24 mouse cellular contexts compared by ENCODE assay signal in genomic region chr8:111771625-111772020, GRCm38 (mm10). TPM values are rescaled to one million over a fixed set of nuclear protein-coding genes. Genes with fewer than 3 reads are reported as not detected.
DNase-seq lines count a peak whose midpoint lies in the region; ATAC-seq and TF ChIP-seq lines count a peak whose summit lies in the region.
"Had no signal": no experiment of that assay in that cellular context is flagged by ENCODE, and none has a peak within 500 bp of the region (broad histone marks: within the 10 kb centered on the region; RNA-seq: fewer than 3 reads in every experiment).

No protein-coding gene starts in this region.

- 86% methylated on average over 6 of the region's 6 CpGs for WGBS in stomach, embryonic 16.5 days
- WGBS in stomach, postnatal 0 days, result 88% methylated on average over 6 of the region's 6 CpGs

- no peaks in the 10 kb centered on the region for H3K9me3 ChIP-seq in stomach, embryonic 16.5 days (replicated peaks; ENCODE audit: control insufficient read depth, low read length)
- H3K9me3 ChIP-seq in stomach, postnatal 0 days (ENCODE audit: control insufficient read depth, low read length), result no peaks in the 10 kb centered on the region
- H3K9me3 ChIP-seq: embryonic facial prominence, embryonic 10.5 days; G1E; hindbrain, embryonic 15.5 days; limb, embryonic 10.5 days; liver, embryonic 15.5 days had no signal

- no peaks in the 10 kb centered on the region for H3K27me3 ChIP-seq in stomach, embryonic 16.5 days (ENCODE audit: control insufficient read depth, insufficient read depth, low read length)
- H3K27me3 ChIP-seq in stomach, postnatal 0 days (ENCODE audit: control insufficient read depth, insufficient read depth, low read length), result no peaks in the 10 kb centered on the region
- H3K27me3 ChIP-seq: hindbrain, embryonic 15.5 days; liver, embryonic 15.5 days; megakaryocyte, embryonic 14.5 days; Patski had no signal

- no peak overlapping the region for H3K4me2 ChIP-seq in stomach, embryonic 16.5 days (ENCODE audit: low read depth, low read length)
- no peak overlapping the region for H3K4me2 ChIP-seq in stomach, postnatal 0 days (replicated peaks; ENCODE audit: low read depth)
- H3K4me2 ChIP-seq: heart, embryonic 11.5 days; hindbrain, embryonic 15.5 days; liver, embryonic 15.5 days had no signal

- H3K4me1 ChIP-seq in stomach, embryonic 16.5 days (ENCODE audit: control insufficient read depth, insufficient read depth, low read length), result peaks cover 5% of the 10 kb centered on the region; the same call in 1 of the 2 replicates
- H3K4me1 ChIP-seq in stomach, postnatal 0 days (replicated peaks; ENCODE audit: control insufficient read depth, insufficient read depth), result no peaks in the 10 kb centered on the region

- intact Hi-C loops in gastrocnemius, adult 2 months (cut with DNase I), result no loop called here

- H3K27ac ChIP-seq in gastrocnemius, adult 2 months, result peak overlapping the region; percentile 63
- H3K27ac ChIP-seq in layer of hippocampus, adult 2 months, result peak overlapping the region; percentile 36; the same call in 1 of the 2 replicates
- peak overlapping the region; percentile 7; the same call in 1 of the 2 replicates for H3K27ac ChIP-seq in stomach, embryonic 16.5 days (ENCODE audit: low read length)
- H3K27ac ChIP-seq in stomach, postnatal 0 days (replicated peaks), result no peak overlapping the region
- H3K27ac ChIP-seq: embryonic facial prominence, embryonic 10.5 days; hindbrain, embryonic 15.5 days; kidney, postnatal 0 days; limb, embryonic 10.5 days; liver, embryonic 15.5 days had no signal

- no peak for TF ChIP-seq EP300 in stomach, postnatal 0 days (optimal IDR thresholded peaks at IDR 0.05)

- ATAC-seq in stomach, embryonic 16.5 days (ENCODE audit: insufficient read depth, low FRiP score), result no peak
- no peak for ATAC-seq in stomach, postnatal 0 days (ENCODE audit: low FRiP score, low TSS enrichment)
- ATAC-seq: Patski had no signal

- no peak overlapping the region for H3K9ac ChIP-seq in stomach, embryonic 16.5 days (ENCODE audit: low read length)
- no peak overlapping the region for H3K9ac ChIP-seq in stomach, postnatal 0 days (ENCODE audit: low read length)
- H3K9ac ChIP-seq: hindbrain, embryonic 15.5 days; liver, embryonic 15.5 days had no signal

- peaks cover 16% of the 10 kb centered on the region; the same call in 1 of the 2 replicates for H3K36me3 ChIP-seq in stomach, embryonic 16.5 days (ENCODE audit: control insufficient read depth, insufficient read depth, low read length)
- peaks cover 6% of the 10 kb centered on the region for H3K36me3 ChIP-seq in stomach, postnatal 0 days (ENCODE audit: control insufficient read depth, insufficient read depth, low read length)

- DNase-seq in gastrocnemius, adult 2 months, result peak; percentile 34
- no peak for DNase-seq in gastrocnemius, postnatal 10 days
- DNase-seq in layer of hippocampus, adult 2 months (ENCODE audit: low spot score in 2 of 2), result no peak
- DNase-seq in layer of hippocampus, postnatal 14 days (ENCODE audit: low spot score in 2 of 2), result no peak
- DNase-seq in stomach, postnatal 0 days (ENCODE audit: low spot score), result no peak
- no peak for DNase-seq in thymus, adult 18-20 months
- DNase-seq: cerebellum, adult 11 months; gastrocnemius, postnatal 36 days; heart, postnatal 36 days; liver; midbrain, embryonic 14.5 days; right cerebral cortex, adult 18-20 months; right cerebral cortex, postnatal 4 days; thymus, postnatal 14 days had no signal

- H3K4me3 ChIP-seq in gastrocnemius, adult 2 months, result no peak overlapping the region
- no peak overlapping the region for H3K4me3 ChIP-seq in layer of hippocampus, adult 2 months
- no peak overlapping the region for H3K4me3 ChIP-seq in stomach, embryonic 16.5 days (replicated peaks; ENCODE audit: low read length)
- H3K4me3 ChIP-seq in stomach, postnatal 0 days (ENCODE audit: low read depth, low read length), result no peak overlapping the region
- H3K4me3 ChIP-seq: embryonic facial prominence, embryonic 10.5 days; hindbrain, embryonic 15.5 days; limb, embryonic 10.5 days; liver, embryonic 15.5 days; megakaryocyte, embryonic 14.5 days had no signal

- no peak for TF ChIP-seq CTCF in gastrocnemius, adult 2 months (IDR thresholded peaks at IDR 0.05)
- no peak for TF ChIP-seq CTCF in layer of hippocampus, adult 2 months (conservative IDR thresholded peaks at IDR 0.05)
- no peak for TF ChIP-seq CTCF in stomach, postnatal 0 days (IDR thresholded peaks at IDR 0.05; ENCODE audit: low read depth)

RNA-seq across cellular contexts. Expression of gene Bcar1, which starts 28.0 kb away (rescaled TPM):
- total RNA-seq in gastrocnemius, adult 2 months (2021), result 10 to 100 TPM; 10.8 to 12.6 TPM
- 10 to 100 TPM; 22.3 to 27.1 TPM for total RNA-seq in gastrocnemius, postnatal 10 days (2021)
- 10 to 100 TPM; 66.1 to 69.7 TPM for total RNA-seq in layer of hippocampus, adult 2 months (2021)
- total RNA-seq in layer of hippocampus, postnatal 14 days (2021), result 10 to 100 TPM; 66.5 to 73.8 TPM
- polyA plus RNA-seq in stomach, embryonic 16.5 days (2015; fragmentation: Nextera tagmentation; extraction: Ambion mirVana), result 38.5 and 44.6 TPM in 2 replicates
- polyA plus RNA-seq in stomach, postnatal 0 days (2015; fragmentation: Nextera tagmentation; extraction: Ambion mirVana), result 22.6 and 27.4 TPM in 2 replicates
